Mouse (Mus musculus) forebrain, postnatal 0 days (tissue): ENCODE data around the gene Ssbp3. TPM values are rescaled to one million over a fixed set of nuclear protein-coding genes. Genes with fewer than 3 reads are reported as not detected.

Source experiments
- ATAC-seq: fragments of 200-750 bp; cut with Nextera tagmentation; 2 replicates; pipeline ENCODE4 v1.8.0; 2017; ENCODE audit warnings: mild to moderate bottlenecking, moderate library complexity
- DNase-seq: peaks from one replicate; pipeline ENCODE4 v3.0.0-alpha.2; 2015
- H3K27ac ChIP-seq: fragments of 300-500 bp; sonication (generic); 2 replicates; pipeline ENCODE4 v1.5.1; 2014; ENCODE audit warnings: low read depth, mild to moderate bottlenecking, antibody characterized with exemption, low read length, moderate library complexity, mixed read lengths
- H3K27me3 ChIP-seq: fragments of 300-500 bp; sonication (generic); 2 replicates; pipeline ENCODE4 v1.6.1; 2014; ENCODE audit warnings: mild to moderate bottlenecking, low read length, mixed read lengths; ENCODE audit not compliant: insufficient read depth
- H3K36me3 ChIP-seq: fragments of 300-500 bp; sonication (generic); 2 replicates; pipeline ENCODE4 v1.6.1; 2014; ENCODE audit warnings: mild to moderate bottlenecking, moderate library complexity; ENCODE audit not compliant: insufficient read depth
- H3K4me1 ChIP-seq: fragments of 300-500 bp; sonication (generic); 2 replicates; pipeline ENCODE4 v1.6.1; 2014; ENCODE audit warnings: antibody characterized with exemption; ENCODE audit not compliant: insufficient read depth
- H3K4me2 ChIP-seq: fragments of 300-500 bp; sonication (generic); 2 replicates; pipeline ENCODE4 v1.6.1; 2014; ENCODE audit warnings: low read depth, mild to moderate bottlenecking, moderate library complexity
- H3K4me3 ChIP-seq: fragments of 300-500 bp; sonication (generic); 2 replicates; pipeline ENCODE4 v1.5.1; 2014; ENCODE audit warnings: low read depth, low read length, mixed read lengths
- H3K9ac ChIP-seq: fragments of 300-500 bp; sonication (generic); 2 replicates; pipeline ENCODE4 v1.6.1; 2014; ENCODE audit warnings: mild to moderate bottlenecking
- H3K9me3 ChIP-seq: fragments of 300-500 bp; sonication (generic); 2 replicates; pipeline ENCODE4 v1.6.1; 2016; ENCODE audit warnings: low read length
- CTCF ChIP-seq: sonication (generic); IDR thresholded peaks from 2 replicates; pipeline ENCODE4 v1.5.1; 2016; ENCODE audit warnings: antibody characterized with exemption, control low read depth, low read depth
- WGBS: fragments of 180-500 bp; shearing (Covaris S2); extraction: QIAGEN DNeasy Blood & Tissue Kit; methylation state at CpG from one replicate; pipeline ENCODE4 v1.1.7; 2014; 5-methylcytosine and 5-hydroxymethylcytosine counted together
- polyA plus RNA-seq: library from polyadenylated mRNA; unstranded; fragments of >200 nt; fragmentation: Nextera tagmentation; extraction: Ambion mirVana; gene quantifications from 2 replicates; pipeline ENCODE4 v1.2.1, GENCODE M21; 2015
- total RNA-seq: library from RNA; depleted of rRNA; stranded (reverse); fragments of >200 nt; gene quantifications from 2 replicates; pipeline ENCODE4 v1.2.3, GENCODE M21; 2014

The Ssbp3 gene
- total and polyA plus RNA-seq, 2 experiments from 2014 or later, result 117 to 137 TPM

DNA sequence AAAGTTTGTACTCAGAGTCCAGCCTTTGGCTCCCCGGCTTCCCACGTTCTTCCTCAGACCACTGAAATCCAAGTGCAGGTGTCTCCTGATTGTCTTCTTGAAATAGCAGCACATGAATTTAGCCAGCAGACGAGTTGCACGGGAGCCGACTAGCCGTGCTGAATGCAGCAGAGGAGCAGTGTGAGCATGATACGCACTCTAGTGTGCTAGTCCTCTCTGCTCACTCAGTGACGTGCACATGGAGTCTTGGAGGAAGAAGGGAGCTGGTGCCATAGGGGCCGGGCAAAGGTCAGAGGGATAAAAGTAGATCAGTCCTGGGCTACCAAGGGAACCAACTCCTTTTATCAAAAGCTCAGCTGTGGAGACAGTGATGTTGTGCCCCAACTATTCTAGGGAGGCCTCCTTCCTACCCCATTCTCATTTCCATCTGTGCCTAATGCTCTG is 103.3 kb downstream of the Ssbp3 start:
- ATAC-seq, result no peak
- H3K27ac ChIP-seq, result no peak overlapping the region

DNA sequence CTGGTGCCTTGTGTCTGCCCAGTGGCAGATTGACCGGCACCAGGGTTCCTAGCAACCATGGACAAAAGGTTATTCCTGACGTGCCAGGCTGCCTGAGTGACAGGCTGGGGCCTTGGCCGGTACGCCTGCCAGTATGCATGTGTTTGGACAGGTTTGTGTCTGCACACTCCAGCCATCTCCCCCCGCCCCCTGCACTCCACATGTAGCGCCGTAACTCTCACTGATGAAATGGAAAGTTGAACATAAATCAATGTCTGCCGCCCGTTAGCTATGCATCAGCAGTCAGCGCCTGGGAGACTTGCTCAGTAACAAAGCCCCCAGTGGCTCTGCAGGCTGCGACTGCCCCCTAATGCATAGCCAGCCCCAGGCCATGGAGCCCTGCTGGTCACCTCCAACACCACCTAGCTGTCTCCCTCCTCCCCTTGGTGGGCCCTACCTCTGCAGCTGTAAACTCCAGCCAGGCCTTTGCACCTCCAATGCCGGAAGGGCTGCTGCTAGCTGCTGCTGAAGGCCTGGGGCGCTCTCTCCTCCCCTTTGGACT is 105.5 kb downstream of the Ssbp3 start:
- no peaks in the 10 kb centered on the region for H3K9me3 ChIP-seq
- no peak overlapping the region for H3K27ac ChIP-seq
- H3K36me3 ChIP-seq, result no peaks in the 10 kb centered on the region
- peaks cover 16% of the 10 kb centered on the region; the same call in 1 of the 2 replicates for H3K4me1 ChIP-seq
- WGBS, result 41% methylated on average over 13 of the region's 13 CpGs
- ATAC-seq, result 0 out of 2 replicates have a peak, but pooled peaks have one; percentile 27
- no peak overlapping the region for H3K9ac ChIP-seq
- no peaks in the 10 kb centered on the region for H3K27me3 ChIP-seq
- no peak overlapping the region for H3K4me2 ChIP-seq
- DNase-seq, result no peak
- H3K4me3 ChIP-seq, result no peak overlapping the region
- TF ChIP-seq CTCF, result 0 out of 2 replicates have a peak, but pooled peaks have one; percentile 16

More for the DNA sequence above, 103.3 kb downstream of the Ssbp3 start:
- 79% methylated on average over 9 of the region's 9 CpGs for WGBS
- no peak overlapping the region for H3K4me2 ChIP-seq
- no peak overlapping the region for H3K4me3 ChIP-seq
- H3K4me1 ChIP-seq, result peaks cover 7% of the 10 kb centered on the region; the same call in 1 of the 2 replicates
- no peak for TF ChIP-seq CTCF
- H3K9ac ChIP-seq, result no peak overlapping the region
- H3K27me3 ChIP-seq, result no peaks in the 10 kb centered on the region
- DNase-seq, result no peak
- no peaks in the 10 kb centered on the region for H3K9me3 ChIP-seq
- H3K36me3 ChIP-seq, result peaks cover 5% of the 10 kb centered on the region; the same call in 1 of the 2 replicates

DNA sequence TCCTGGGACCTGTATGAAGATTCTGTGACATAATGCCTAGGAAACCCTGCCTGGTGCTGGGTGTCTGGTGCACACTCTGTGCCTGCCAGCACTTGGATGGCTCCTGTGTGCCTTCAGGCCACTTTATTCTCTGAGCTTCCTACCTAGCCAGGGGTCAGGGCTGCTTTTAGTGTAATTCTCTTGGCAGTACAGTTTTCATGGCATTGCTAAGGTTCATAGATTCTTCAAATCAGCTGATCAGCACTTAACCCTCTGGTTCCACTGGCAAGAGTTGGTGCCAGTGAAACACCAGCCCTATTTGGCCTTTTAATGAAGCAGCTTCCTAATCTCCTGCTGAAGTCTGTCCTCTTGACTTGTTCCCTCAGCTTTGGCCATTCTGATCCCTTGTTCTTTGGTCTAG is 106.8 kb downstream of the Ssbp3 start:
- ATAC-seq (no peak), DNase-seq (no peak)
- no peaks in the 10 kb centered on the region for H3K36me3 ChIP-seq
- H3K4me2 ChIP-seq, result no peak overlapping the region
- no peak overlapping the region for H3K9ac ChIP-seq
- no peak overlapping the region for H3K4me3 ChIP-seq
- H3K9me3 ChIP-seq, result no peaks in the 10 kb centered on the region
- TF ChIP-seq CTCF, result no peak
- no peak overlapping the region for H3K27ac ChIP-seq
- peaks cover 16% of the 10 kb centered on the region; the same call in 1 of the 2 replicates for H3K4me1 ChIP-seq
- no peaks in the 10 kb centered on the region for H3K27me3 ChIP-seq

DNA sequence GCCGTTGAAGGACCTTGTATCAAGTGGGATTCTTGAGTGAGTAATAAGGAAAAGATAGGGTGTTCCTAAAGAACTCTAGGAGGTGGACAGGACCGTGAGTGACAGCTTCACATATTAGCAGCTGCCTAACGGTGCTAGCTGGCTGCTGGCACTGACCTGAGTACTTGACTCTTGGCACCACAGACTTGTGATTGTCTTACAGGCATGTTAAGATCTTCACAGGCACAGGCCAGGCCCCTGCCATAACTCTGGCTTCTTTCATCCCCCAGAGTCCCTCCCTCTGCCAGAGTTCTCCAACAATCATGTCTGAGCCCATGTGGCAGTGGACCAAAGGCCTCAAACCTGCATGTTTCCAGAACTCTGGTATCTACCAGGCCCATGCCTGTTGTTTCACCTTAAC is 108.0 kb downstream of the Ssbp3 start:
- DNase-seq (no peak), ATAC-seq (no peak)
- TF ChIP-seq CTCF, result no peak
- H3K4me3 ChIP-seq, result no peak overlapping the region
- H3K4me1 ChIP-seq, result peaks cover 16% of the 10 kb centered on the region; the same call in 1 of the 2 replicates
- no peaks in the 10 kb centered on the region for H3K27me3 ChIP-seq
- H3K9ac ChIP-seq, result no peak overlapping the region
- H3K27ac ChIP-seq, result no peak overlapping the region
- H3K4me2 ChIP-seq, result no peak overlapping the region
- 63% methylated on average over 3 of the region's 3 CpGs for WGBS
- no peaks in the 10 kb centered on the region for H3K36me3 ChIP-seq
- H3K9me3 ChIP-seq, result no peaks in the 10 kb centered on the region

DNA sequence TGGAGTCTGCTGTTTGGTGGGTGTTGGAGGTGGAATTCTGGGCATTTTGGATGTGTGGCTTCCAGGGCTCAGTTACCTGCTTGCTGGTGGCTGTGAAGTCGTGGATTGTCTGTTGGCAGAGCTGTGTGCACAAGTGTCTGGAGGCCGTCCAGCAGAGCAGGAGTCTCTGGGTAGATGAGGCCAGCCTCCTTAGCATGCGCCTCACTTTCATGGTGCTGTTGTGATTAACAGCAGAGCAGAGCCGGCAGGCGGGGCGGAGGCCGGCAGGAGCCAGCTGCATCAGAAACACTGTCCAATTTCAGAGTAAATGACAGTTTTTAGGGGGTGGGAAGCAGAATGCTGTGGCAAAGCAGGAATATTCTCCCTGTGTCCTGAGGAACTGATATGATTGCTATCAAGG is 108.5 kb downstream of the Ssbp3 start:
- peak; percentile 30 for DNase-seq
- ATAC-seq, result peak; percentile 44; the same call in 1 of the 2 replicates
- Histone ChIP-seq H3K9me3 (no peaks in the 10 kb centered on the region), H3K27ac (peak overlapping the region; percentile 1; the same call in 1 of the 2 replicates), H3K4me2 (no peak overlapping the region), H3K27me3 (no peaks in the 10 kb centered on the region), H3K36me3 (no peaks in the 10 kb centered on the region), H3K9ac (no peak overlapping the region), H3K4me3 (no peak overlapping the region), H3K4me1 (peaks cover 16% of the 10 kb centered on the region; the same call in 1 of the 2 replicates)
- TF ChIP-seq CTCF, result no peak
- 14% methylated on average over 7 of the region's 7 CpGs for WGBS

DNA sequence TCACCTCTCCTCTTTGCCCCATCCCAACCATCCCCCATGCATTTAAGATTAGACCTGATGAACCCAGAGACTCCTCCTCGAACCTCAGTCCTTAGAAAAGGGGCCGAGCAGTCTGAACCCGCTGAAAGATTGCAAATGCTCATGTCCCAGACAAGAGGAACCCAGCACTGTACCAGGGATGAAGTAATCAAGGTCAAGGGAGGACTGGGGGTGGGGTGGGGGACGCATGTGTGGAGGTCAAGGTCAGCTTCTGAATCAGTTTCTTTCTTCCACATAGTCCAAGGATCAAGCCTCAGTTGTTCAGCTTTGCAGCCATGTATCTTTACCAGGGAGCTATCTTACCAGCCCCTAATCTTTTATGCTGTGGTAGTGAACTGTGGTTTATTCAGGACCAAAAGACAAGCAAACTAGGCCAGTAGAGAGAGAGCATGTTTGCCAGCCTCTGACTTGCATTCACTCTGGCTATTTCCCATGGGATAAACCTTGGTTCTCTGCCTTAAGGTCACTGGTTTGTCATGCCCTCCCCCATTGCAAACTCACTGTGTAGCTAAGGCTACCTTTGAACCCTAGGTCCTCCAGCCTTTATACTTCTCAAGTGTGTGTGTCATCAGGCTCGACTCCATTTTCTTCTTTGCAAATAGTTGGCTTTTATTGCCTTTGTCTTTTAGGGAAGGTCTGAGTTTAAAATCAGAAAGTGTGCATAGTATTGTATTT is 109.9 kb downstream of the Ssbp3 start:
- H3K4me2 ChIP-seq, result no peak overlapping the region
- DNase-seq (no peak), ATAC-seq (no peak)
- no peaks in the 10 kb centered on the region for H3K36me3 ChIP-seq
- H3K4me3 ChIP-seq, result no peak overlapping the region
- H3K9me3 ChIP-seq, result no peaks in the 10 kb centered on the region
- H3K27me3 ChIP-seq, result no peaks in the 10 kb centered on the region
- no peak for TF ChIP-seq CTCF
- H3K9ac ChIP-seq, result no peak overlapping the region
- H3K4me1 ChIP-seq, result peaks cover 16% of the 10 kb centered on the region; the same call in 1 of the 2 replicates
- WGBS, result 73% methylated on average over 5 of the region's 5 CpGs
- no peak overlapping the region for H3K27ac ChIP-seq

DNA sequence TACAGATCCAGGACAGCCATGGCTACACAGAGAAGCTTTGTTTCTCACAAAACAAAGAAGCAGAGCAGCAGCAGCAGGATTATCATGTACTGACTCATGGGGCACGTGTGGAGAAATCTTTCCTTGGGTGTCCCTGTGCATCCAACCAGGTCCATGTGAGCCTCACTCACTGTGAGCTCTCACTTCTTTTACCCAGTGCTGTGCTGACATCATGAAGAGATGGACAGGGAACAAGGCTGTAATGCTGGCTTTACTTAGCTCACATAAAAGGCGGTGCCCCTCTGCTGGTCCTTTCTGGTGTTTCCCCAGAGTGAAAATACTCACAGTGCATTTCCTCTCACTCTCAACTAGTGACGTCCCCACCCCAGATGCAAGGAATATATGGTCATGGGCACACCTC is 111.0 kb downstream of the Ssbp3 start:
- Histone ChIP-seq H3K4me3 (no peak overlapping the region), H3K4me2 (no peak overlapping the region), H3K27me3 (no peaks in the 10 kb centered on the region), H3K4me1 (peaks cover 16% of the 10 kb centered on the region; the same call in 1 of the 2 replicates), H3K27ac (no peak overlapping the region), H3K9ac (no peak overlapping the region), H3K9me3 (no peaks in the 10 kb centered on the region), H3K36me3 (no peaks in the 10 kb centered on the region)
- no peak for ATAC-seq
- WGBS, result 68% methylated on average over 3 of the region's 3 CpGs
- DNase-seq, result no peak
- TF ChIP-seq CTCF, result no peak
